9 mouse cellular contexts compared by ENCODE assay signal in the genomic region with DNA sequence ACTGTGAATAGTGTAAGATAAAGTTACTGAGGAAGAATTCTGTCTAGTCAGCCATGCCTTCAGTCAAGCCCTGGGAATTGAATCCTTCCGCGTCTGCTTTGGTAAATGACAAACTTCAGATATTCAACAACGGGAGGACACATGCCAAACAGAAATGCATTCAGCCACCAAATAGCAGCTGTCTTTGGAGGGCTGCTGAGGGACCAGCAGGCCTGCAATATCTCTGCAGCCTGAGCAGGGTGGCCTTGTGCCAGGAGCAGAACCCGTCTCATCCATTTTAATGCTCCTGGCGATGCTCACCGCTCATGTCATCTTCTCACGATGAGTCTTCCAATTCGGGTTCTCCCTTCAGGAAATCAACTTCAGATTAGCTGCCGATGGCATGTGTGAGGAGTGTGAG.
A peak's percentile ranks its signal among the peaks of the same experiment; 100 is the strongest.
DNase-seq lines count a peak whose midpoint lies in the region; ATAC-seq lines count a peak whose summit lies in the region.
"Had no signal": no experiment of that assay in that cellular context is flagged by ENCODE, and none has a peak within 500 bp of the region (broad histone marks: within the 10 kb centered on the region; RNA-seq: fewer than 3 reads in every experiment).

No protein-coding gene starts in this region.

- DNase-seq in cerebellum, adult 11-12 months: peak; percentile 6
- DNase-seq in cerebellum, adult 8-10 months: no peak
- DNase-seq in intestine, embryonic 14.5 days (ENCODE audit: low spot score): peak; percentile 53
- peak; percentile 34 to 40 for DNase-seq in left cerebral cortex, postnatal 14 days (ENCODE audit: low spot score in 2 of 2)
- DNase-seq in thymus, postnatal 0 days (ENCODE audit: low spot score): no peak
- DNase-seq in spleen, postnatal 14 days (ENCODE audit: low spot score in 2 of 2): no peak

- H3K27ac ChIP-seq in intestine, embryonic 14.5 days (ENCODE audit: low read depth): no peak overlapping the region
- H3K27ac ChIP-seq in intestine, embryonic 16.5 days (ENCODE audit: low read length): no peak overlapping the region
- no peak overlapping the region for H3K27ac ChIP-seq in forebrain, embryonic 16.5 days (ENCODE audit: low read length)
- H3K27ac ChIP-seq: neural tube, embryonic 13.5 days had no signal

- intact Hi-C loops in left cerebral cortex, postnatal 14 days (cut with DNase I): no loop called here

- H3K27me3 ChIP-seq in intestine, embryonic 14.5 days (replicated peaks; ENCODE audit: control insufficient read depth, insufficient read depth, low read length): no peaks in the 10 kb centered on the region
- H3K27me3 ChIP-seq in intestine, embryonic 16.5 days (replicated peaks; ENCODE audit: control insufficient read depth, insufficient read depth, low read length): no peaks in the 10 kb centered on the region
- H3K27me3 ChIP-seq in forebrain, embryonic 16.5 days (replicated peaks; ENCODE audit: control insufficient read depth, insufficient read depth, low read length): no peaks in the 10 kb centered on the region
- H3K27me3 ChIP-seq: neural tube, embryonic 13.5 days had no signal

- H3K4me3 ChIP-seq in intestine, embryonic 14.5 days (ENCODE audit: low read depth, low read length): no peak overlapping the region
- no peak overlapping the region for H3K4me3 ChIP-seq in intestine, embryonic 16.5 days (ENCODE audit: low read length)
- no peak overlapping the region for H3K4me3 ChIP-seq in forebrain, embryonic 16.5 days (replicated peaks; ENCODE audit: low read length)
- H3K4me3 ChIP-seq: neural tube, embryonic 13.5 days had no signal

- no peaks in the 10 kb centered on the region for H3K9me3 ChIP-seq in intestine, embryonic 14.5 days (ENCODE audit: control insufficient read depth, low read length)
- H3K9me3 ChIP-seq in intestine, embryonic 16.5 days (ENCODE audit: control insufficient read depth, low read length): no peaks in the 10 kb centered on the region
- H3K9me3 ChIP-seq in forebrain, embryonic 16.5 days (ENCODE audit: control insufficient read depth, low read length): no peaks in the 10 kb centered on the region
- H3K9me3 ChIP-seq: neural tube, embryonic 13.5 days had no signal

- H3K36me3 ChIP-seq in intestine, embryonic 14.5 days (ENCODE audit: control insufficient read depth, insufficient read depth, low read length): no peaks in the 10 kb centered on the region
- no peaks in the 10 kb centered on the region for H3K36me3 ChIP-seq in intestine, embryonic 16.5 days (ENCODE audit: control insufficient read depth, insufficient read depth, low read length)
- H3K36me3 ChIP-seq in forebrain, embryonic 16.5 days (ENCODE audit: control insufficient read depth, insufficient read depth): no peaks in the 10 kb centered on the region
- H3K36me3 ChIP-seq: neural tube, embryonic 13.5 days had no signal

- no peak overlapping the region for H3K4me2 ChIP-seq in intestine, embryonic 14.5 days (ENCODE audit: low read length)
- H3K4me2 ChIP-seq in intestine, embryonic 16.5 days (ENCODE audit: low read depth, low read length): no peak overlapping the region
- no peak overlapping the region for H3K4me2 ChIP-seq in forebrain, embryonic 16.5 days (ENCODE audit: low read length)
- H3K4me2 ChIP-seq: neural tube, embryonic 13.5 days had no signal

- H3K4me1 ChIP-seq in intestine, embryonic 14.5 days (replicated peaks; ENCODE audit: control insufficient read depth, insufficient read depth, low read length): no peaks in the 10 kb centered on the region
- H3K4me1 ChIP-seq in intestine, embryonic 16.5 days (ENCODE audit: control insufficient read depth, insufficient read depth, low read length): no peaks in the 10 kb centered on the region
- no peaks in the 10 kb centered on the region for H3K4me1 ChIP-seq in forebrain, embryonic 16.5 days (replicated peaks; ENCODE audit: control insufficient read depth, insufficient read depth, low read length)

- 45% methylated on average over 9 of the region's 9 CpGs for WGBS in intestine, embryonic 14.5 days
- WGBS in intestine, embryonic 16.5 days: 43% methylated on average over 9 of the region's 9 CpGs
- WGBS in forebrain, embryonic 16.5 days: 50% methylated on average over 9 of the region's 9 CpGs

- H3K9ac ChIP-seq in intestine, embryonic 14.5 days (ENCODE audit: low read length): no peak overlapping the region
- no peak overlapping the region for H3K9ac ChIP-seq in intestine, embryonic 16.5 days (ENCODE audit: low read depth, low read length)
- H3K9ac ChIP-seq in forebrain, embryonic 16.5 days (replicated peaks; ENCODE audit: low read depth, low read length): no peak overlapping the region
- H3K9ac ChIP-seq: neural tube, embryonic 13.5 days had no signal

- no peak for ATAC-seq in intestine, embryonic 14.5 days (replicated peaks; ENCODE audit: low FRiP score, low TSS enrichment, low read depth)
- ATAC-seq in intestine, embryonic 16.5 days: no peak; the same call in 1 of the 2 replicates
- peak; percentile 91 for ATAC-seq in forebrain, embryonic 16.5 days

Comparison
In these comparisons a context has a peak if more than half of its experiments do, and no peak if none do; other contexts are left out.
1. DNase-seq: peak in cerebellum, adult 11-12 months (single experiment), intestine, embryonic 14.5 days (single experiment) and left cerebral cortex, postnatal 14 days (2 of 2); none in cerebellum, adult 8-10 months (single experiment), thymus, postnatal 0 days (single experiment) and spleen, postnatal 14 days (0 of 2).